Mouse (Mus musculus) hindbrain, postnatal 0 days (tissue): ENCODE measurements around the gene Ago4. TPM values are rescaled to one million over a fixed set of nuclear protein-coding genes. Genes with fewer than 3 reads are reported as not detected.
A peak's percentile ranks its signal among the peaks of the same experiment; 100 is the strongest.
"Not testable (repeated sequence)": the region's sequence is repeated elsewhere in the genome, so short reads cannot be mapped to it uniquely, and the experiment has no call there.

Experiments used
- ATAC-seq: fragments of 200-750 bp; cut with Nextera tagmentation; 2 replicates; pipeline ENCODE4 v1.8.0; 2017; ENCODE audit warnings: mild to moderate bottlenecking, moderate TSS enrichment, moderate library complexity
- DNase-seq: peaks from one replicate; pipeline ENCODE4 v3.0.0-alpha.2; 2015; ENCODE audit warnings: low spot score
- H3K27ac ChIP-seq: fragments of 300-500 bp; sonication (generic); 2 replicates; pipeline ENCODE4 v1.5.1; 2014; ENCODE audit warnings: mild to moderate bottlenecking
- H3K27me3 ChIP-seq: fragments of 300-500 bp; sonication (generic); 2 replicates; pipeline ENCODE4 v1.6.1; 2014; ENCODE audit warnings: low read length, mixed read lengths; ENCODE audit not compliant: insufficient read depth
- H3K36me3 ChIP-seq: fragments of 300-500 bp; sonication (generic); 2 replicates; pipeline ENCODE4 v1.6.1; 2014; ENCODE audit warnings: low read length, mixed read lengths; ENCODE audit not compliant: insufficient read depth
- H3K4me1 ChIP-seq: fragments of 300-500 bp; sonication (generic); 2 replicates; pipeline ENCODE4 v1.6.1; 2014; ENCODE audit warnings: antibody characterized with exemption, low read length, mixed read lengths; ENCODE audit not compliant: insufficient read depth
- H3K4me2 ChIP-seq: fragments of 300-500 bp; sonication (generic); 2 replicates; pipeline ENCODE4 v1.6.1; 2014; ENCODE audit warnings: low read depth, mild to moderate bottlenecking, low read length, moderate library complexity, mixed read lengths
- H3K4me3 ChIP-seq: fragments of 300-500 bp; sonication (generic); 2 replicates; pipeline ENCODE4 v1.5.1; 2014; ENCODE audit warnings: low read length
- H3K9ac ChIP-seq: fragments of 300-500 bp; sonication (generic); replicated peaks from 2 replicates; pipeline ENCODE4 v1.6.1; 2014; ENCODE audit warnings: mild to moderate bottlenecking, low read length, moderate library complexity, mixed read lengths
- H3K9me3 ChIP-seq: fragments of 300-500 bp; sonication (generic); 2 replicates; pipeline ENCODE4 v1.6.1; 2016; ENCODE audit warnings: low read length, mixed read lengths
- CTCF ChIP-seq: IDR thresholded peaks from 2 replicates; pipeline ENCODE4 v1.5.1; 2016; ENCODE audit warnings: antibody characterized with exemption, control low read depth, low read depth
- WGBS: fragments of 180-500 bp; shearing (Covaris S2); extraction: QIAGEN DNeasy Blood & Tissue Kit; methylation state at CpG from one replicate; pipeline ENCODE4 v1.1.7; 2014; 5-methylcytosine and 5-hydroxymethylcytosine counted together
- polyA plus RNA-seq: library from polyadenylated mRNA; unstranded; fragments of >200 nt; fragmentation: Nextera tagmentation; extraction: Ambion mirVana; gene quantifications from 2 replicates; pipeline ENCODE4 v1.2.1, GENCODE M21; 2015
- total RNA-seq: library from RNA; depleted of rRNA; stranded (reverse); fragments of >200 nt; gene quantifications from 2 replicates; pipeline ENCODE4 v1.2.3, GENCODE M21; 2014

The Ago4 gene
- total and polyA plus RNA-seq, 2 experiments from 2014 or later = 3.4 to 6.7 TPM

DNA sequence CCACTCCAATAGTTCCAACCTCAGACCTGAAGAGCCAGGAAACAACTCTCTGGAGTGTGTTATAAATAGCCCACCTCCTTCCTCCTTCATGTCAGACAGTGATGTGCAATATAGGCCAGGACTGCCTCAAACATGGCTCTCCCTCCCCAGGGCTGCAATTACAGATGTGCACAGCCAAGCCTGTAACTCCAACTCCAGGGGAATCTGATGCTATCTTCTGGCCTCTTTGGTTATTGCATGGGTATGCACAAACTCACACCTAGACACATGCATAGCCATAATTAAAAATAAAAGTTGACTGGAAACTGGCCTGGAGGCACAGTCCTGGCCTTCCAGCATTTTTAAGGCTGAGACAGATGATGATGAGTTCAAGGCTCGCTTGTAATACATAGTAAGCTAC lies 11.7 kb upstream of the Ago4 start:
- Histone ChIP-seq H3K36me3 (no peaks in the 10 kb centered on the region), H3K27ac (no peak overlapping the region), H3K4me2 (no peak overlapping the region), H3K27me3 (no peaks in the 10 kb centered on the region), H3K9ac (no peak overlapping the region), H3K4me1 (no peaks in the 10 kb centered on the region), H3K9me3 (no peaks in the 10 kb centered on the region), H3K4me3 (no peak overlapping the region)
- no peak for ATAC-seq
- no peak for DNase-seq
- no peak for TF ChIP-seq CTCF
- 60% methylated on average over 1 of the region's 1 CpGs for WGBS

DNA sequence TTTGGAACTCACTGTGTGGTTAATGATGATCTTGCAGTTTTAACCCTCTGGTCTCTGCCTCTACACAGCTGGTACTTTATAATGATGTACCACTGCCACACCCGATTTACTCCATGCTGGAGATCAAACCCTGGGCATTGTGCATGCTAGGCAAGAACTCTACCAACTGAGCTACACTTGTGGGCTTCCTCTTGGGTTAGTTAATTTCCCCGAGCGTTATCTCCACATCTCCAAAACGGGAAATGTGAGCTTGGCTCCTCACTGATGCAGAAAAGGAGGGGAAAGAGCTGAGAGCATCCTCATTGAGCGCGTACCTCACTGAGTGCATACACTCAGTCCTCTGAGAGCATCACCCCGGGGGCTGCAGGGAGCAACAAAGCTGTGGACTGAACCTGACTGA lies 9.6 kb upstream of the Ago4 start:
- 63% methylated on average over 7 of the region's 7 CpGs for WGBS
- no peak for ATAC-seq
- TF ChIP-seq CTCF = no peak

DNA sequence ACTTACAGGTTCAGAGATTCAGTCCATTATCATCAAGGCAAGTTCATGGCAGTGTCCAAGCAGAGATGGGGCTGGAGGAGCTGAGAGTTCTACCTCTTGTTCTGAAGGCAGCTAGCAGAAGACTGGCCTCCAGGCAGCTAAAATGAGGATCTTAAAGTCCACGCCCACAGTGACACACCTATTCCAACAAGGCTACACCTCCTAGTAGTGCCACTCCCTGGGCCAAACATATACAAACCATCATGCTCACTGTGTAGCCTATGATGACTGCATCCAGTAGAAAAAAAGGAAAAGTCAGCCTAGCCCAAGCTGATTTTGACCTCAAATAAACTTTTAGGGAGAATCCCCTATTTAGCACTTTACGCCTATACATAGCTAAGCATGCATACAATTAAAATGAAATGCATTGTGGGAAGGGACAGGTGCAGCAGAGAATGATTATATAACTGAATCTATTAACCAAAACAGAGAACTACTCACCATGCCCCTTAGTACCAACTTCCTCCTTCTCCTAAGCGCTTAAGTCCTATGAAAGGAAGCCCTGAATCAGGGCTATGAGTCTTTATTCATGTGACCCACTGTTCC lies 7.3 kb upstream of the Ago4 start:
- no peak for TF ChIP-seq CTCF
- Histone ChIP-seq H3K4me1 (no peaks in the 10 kb centered on the region), H3K27me3 (no peaks in the 10 kb centered on the region), H3K4me3 (no peak overlapping the region), H3K36me3 (no peaks in the 10 kb centered on the region), H3K9ac (no peak overlapping the region), H3K4me2 (no peak overlapping the region), H3K27ac (no peak overlapping the region), H3K9me3 (no peaks in the 10 kb centered on the region)
- DNase-seq = no peak
- no peak for ATAC-seq
- WGBS = 83% methylated on average over 3 of the region's 3 CpGs

More for the DNA sequence above, 9.6 kb upstream of the Ago4 start:
- Histone ChIP-seq H3K4me3 (no peak overlapping the region), H3K4me2 (no peak overlapping the region), H3K4me1 (no peaks in the 10 kb centered on the region), H3K27me3 (no peaks in the 10 kb centered on the region), H3K27ac (no peak overlapping the region), H3K9ac (no peak overlapping the region), H3K36me3 (no peaks in the 10 kb centered on the region), H3K9me3 (no peaks in the 10 kb centered on the region)
- no peak for DNase-seq

DNA sequence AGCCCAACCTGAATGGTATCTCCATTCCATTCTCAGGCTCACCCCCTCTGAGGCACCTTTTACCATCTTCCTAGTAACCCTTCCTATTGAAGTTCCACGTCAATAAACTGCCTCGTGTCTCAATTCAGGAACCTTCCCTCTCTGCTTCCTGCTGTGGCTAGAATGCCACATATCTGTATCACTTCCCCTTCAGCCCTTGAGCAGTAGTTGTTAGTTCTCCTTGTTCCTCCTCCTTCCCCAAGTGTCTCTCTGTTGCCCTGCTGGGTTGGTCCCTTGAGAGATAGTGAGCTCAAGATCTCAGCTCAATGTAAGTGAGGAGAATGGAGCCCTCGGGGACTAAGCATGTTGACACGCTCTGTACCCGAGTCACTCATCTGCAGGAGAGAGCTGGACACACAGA lies 3.6 kb upstream of the Ago4 start:
- Histone ChIP-seq H3K27ac (no peak overlapping the region), H3K9me3 (no peaks in the 10 kb centered on the region), H3K36me3 (no peaks in the 10 kb centered on the region), H3K4me3 (no peak overlapping the region), H3K9ac (no peak overlapping the region), H3K27me3 (no peaks in the 10 kb centered on the region), H3K4me1 (peaks cover 5% of the 10 kb centered on the region; the same call in 1 of the 2 replicates), H3K4me2 (no peak overlapping the region)
- TF ChIP-seq CTCF = no peak
- DNase-seq = no peak
- no peak for ATAC-seq
- WGBS = 70% methylated on average over 5 of the region's 5 CpGs

DNA sequence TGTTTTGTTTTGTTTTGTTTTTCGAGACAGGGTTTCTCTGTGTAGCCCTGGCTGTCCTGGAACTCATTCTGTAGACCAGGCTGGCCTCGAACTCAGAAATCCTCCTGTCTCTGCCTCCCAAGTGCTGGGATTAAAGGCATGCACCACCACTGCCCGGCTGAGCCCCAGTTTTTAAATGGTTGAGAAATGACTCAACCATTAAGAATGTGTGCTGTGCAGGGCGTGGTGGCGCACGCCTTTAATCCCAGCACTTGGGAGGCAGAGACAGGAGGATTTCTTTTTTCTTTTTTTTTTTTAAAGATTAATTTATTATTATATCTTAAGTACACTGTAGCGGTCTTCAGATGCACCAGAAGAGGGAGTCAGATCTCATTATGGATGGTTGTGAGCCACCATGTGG lies 2.4 kb upstream of the Ago4 start:
- WGBS = 96% methylated on average over 7 of the region's 7 CpGs
- H3K9ac ChIP-seq, H3K9me3 ChIP-seq, H3K4me3 ChIP-seq, H3K4me2 ChIP-seq, H3K36me3 ChIP-seq, H3K27me3 ChIP-seq, ATAC-seq, DNase-seq, H3K4me1 ChIP-seq, H3K27ac ChIP-seq: not testable (repeated sequence)

DNA sequence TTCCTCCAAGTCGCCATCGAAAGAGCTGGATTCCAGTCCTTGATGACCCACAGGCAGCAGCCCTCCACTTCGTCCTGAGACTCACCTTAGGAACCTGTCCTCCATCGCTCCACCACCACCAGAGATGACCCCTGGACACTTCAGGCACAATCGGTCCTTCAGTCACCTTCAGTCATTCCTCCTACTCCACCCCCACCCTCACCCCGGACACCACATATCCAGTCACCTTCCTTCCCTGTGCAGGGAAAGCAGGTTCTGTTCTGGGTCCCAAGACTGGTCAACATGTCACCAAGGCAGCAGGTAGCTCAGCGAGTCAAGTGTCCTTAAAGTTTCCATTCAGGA lies 428 bp upstream of the Ago4 start:
- H3K36me3 ChIP-seq = no peaks in the 10 kb centered on the region
- WGBS = 8% methylated on average over 7 of the region's 7 CpGs
- ATAC-seq (peak; percentile 71), DNase-seq (no peak)
- no peak for TF ChIP-seq CTCF
- no peaks in the 10 kb centered on the region for H3K27me3 ChIP-seq
- H3K4me1 ChIP-seq = peaks cover 6% of the 10 kb centered on the region; the same call in 1 of the 2 replicates
- peak overlapping the region; percentile 89 for H3K4me2 ChIP-seq
- H3K4me3 ChIP-seq = peak overlapping the region; percentile 94
- H3K27ac ChIP-seq = peak overlapping the region; percentile 83
- peak overlapping the region; percentile 92 for H3K9ac ChIP-seq
- H3K9me3 ChIP-seq = no peaks in the 10 kb centered on the region

DNA sequence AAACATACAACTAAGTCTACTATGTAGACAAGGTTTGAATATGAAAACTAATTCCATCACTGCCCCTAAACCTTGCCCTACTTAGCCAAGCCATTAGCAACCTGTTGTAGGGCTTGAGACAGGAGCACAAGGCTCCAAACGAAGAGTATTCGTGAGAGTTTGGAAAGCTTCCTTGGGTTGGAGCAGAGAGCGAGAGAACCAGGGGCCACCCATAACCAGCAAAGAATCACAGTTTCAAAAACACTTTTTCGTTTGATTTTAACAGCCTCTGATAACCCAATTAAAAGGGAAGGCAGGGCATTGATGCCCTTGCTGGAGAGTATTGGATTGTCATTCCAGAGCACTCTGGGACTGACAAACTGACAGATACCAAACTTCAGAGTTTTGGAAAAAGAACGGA lies 980 bp downstream of the Ago4 start:
- H3K9ac ChIP-seq = peak overlapping the region; percentile 92; the same call in 1 of the 2 replicates
- H3K36me3 ChIP-seq = no peaks in the 10 kb centered on the region
- ATAC-seq (no peak), DNase-seq (no peak)
- no peaks in the 10 kb centered on the region for H3K9me3 ChIP-seq
- H3K27ac ChIP-seq = no peak overlapping the region
- no peak for TF ChIP-seq CTCF
- H3K4me3 ChIP-seq = peak overlapping the region; percentile 94
- no peaks in the 10 kb centered on the region for H3K27me3 ChIP-seq
- peaks cover 6% of the 10 kb centered on the region; the same call in 1 of the 2 replicates for H3K4me1 ChIP-seq
- 12% methylated on average over 5 of the region's 5 CpGs for WGBS
- H3K4me2 ChIP-seq = peak overlapping the region; percentile 89
